1 mouse cellular context compared by ENCODE assay signal in the genomic region with DNA sequence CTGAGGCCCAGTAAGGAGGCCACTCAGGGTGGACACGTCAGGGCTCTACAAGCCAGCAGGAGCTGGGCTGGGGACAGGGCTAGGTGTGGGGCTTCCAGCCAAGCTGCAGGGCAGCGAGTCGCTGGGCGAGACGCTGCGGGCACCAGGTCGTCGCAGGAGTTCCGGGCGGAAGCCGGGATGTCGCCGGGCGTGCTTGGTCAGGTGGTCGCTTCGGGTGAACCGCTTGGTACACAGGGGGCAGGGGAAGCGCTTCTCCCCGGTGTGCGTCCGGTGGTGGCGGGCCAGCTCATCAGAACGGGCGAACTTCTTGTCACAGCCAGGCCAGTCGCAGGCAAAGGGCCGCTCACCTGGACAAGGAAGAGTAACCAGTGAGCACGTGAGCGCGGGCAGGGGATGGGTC.
TF ChIP-seq lines count a peak whose summit lies in the region.

No protein-coding gene starts in this region.

TF ChIP-seq in ES-E14, 5 proteins besides CTCF, POLR2A, EP300 and RAD21 (continued from another document):
- TF ChIP-seq MAFK (IDR thresholded peaks at IDR 0.05; ENCODE audit: insufficient read depth, low read depth, low read length) (no peak), CHD2 (IDR thresholded peaks at IDR 0.05; ENCODE audit: low read depth, low read length) (no peak), HCFC1 (IDR thresholded peaks at IDR 0.05; ENCODE audit: borderline replicate concordance, insufficient read depth, low read length) (no peak), ZNF384 (IDR thresholded peaks at IDR 0.05; ENCODE audit: low read depth, low read length) (no peak)
TF ChIP-seq in ES-E14: peak in this region for 0.
